Mouse (Mus musculus) CD4-positive, CD25-positive, alpha-beta regulatory T cell, adult 2 months (primary cell): ENCODE data around the gene Bpifc.

Experiments used
- DNase-seq: peaks from one replicate; pipeline ENCODE4 v3.0.0-alpha.2; 2012; ENCODE audit warnings: low read depth, low spot score

Bpifc gene

DNA sequence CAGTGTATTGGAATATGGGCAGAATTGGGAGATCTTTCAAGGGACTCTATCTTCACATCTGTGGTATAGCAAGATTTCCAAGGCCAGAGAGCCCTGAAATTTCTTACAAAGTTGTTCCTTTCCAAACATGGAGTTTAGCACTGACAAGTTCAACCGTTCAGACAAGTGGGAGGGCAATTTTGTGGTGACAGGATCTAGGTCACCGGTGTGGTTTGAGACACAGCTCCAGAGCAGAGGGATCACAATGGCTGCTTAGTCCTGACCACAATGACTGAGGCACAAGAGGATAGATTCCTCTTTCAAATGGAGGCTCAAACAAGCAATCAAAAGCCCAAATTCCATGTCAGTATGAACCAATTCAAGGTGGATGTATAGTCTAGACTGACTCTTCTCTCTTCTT lies 523 bp downstream of the Bpifc start:
- no peak for DNase-seq

- no peak for DNase-seq
These were observed 1.1 kb downstream of the Bpifc start for GRCm38 (mm10) chr10:86010636-86011035.

- no peak for DNase-seq
These were observed 2.0 kb downstream of the Bpifc start for GRCm38 (mm10) chr10:86009688-86010087.

DNA sequence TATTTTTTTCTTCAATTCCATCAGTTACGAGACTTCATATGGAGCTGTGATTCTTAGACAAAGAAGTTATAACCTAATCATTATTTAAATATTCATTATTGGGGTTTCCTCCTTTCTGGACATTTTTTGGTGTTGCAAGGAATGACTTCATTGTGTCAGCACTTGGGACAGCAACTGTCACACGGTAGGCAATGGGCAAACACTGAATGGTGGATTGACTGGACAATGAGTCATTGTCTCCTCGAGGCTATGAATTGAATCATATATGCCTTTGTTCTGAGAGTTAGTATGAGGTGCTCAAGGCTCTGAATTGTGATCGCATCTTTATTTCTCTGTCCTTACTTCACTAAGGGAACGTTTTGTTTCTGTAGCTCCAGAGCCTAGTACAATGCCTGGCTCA lies 5.2 kb downstream of the Bpifc start:
- no peak for DNase-seq

DNA sequence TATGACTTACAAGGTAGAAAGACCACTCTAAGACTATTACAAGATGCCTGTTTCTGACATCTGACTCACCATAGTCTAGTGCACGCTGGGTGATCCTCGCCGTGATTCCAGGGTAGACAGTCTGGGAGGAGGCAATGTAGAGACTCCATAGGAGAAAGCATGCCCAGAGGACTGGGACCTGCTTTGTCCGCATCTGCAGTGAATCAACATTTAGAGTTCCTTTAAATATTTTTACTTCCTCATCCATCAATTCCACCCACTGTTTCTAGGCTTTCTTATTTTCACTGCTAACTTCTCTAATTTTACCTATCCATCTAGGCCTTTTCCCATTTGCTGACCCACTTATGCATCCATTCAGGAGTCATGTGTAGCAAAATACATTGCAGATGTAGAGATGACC lies 11.2 kb downstream of the Bpifc start:
- no peak for DNase-seq

DNA sequence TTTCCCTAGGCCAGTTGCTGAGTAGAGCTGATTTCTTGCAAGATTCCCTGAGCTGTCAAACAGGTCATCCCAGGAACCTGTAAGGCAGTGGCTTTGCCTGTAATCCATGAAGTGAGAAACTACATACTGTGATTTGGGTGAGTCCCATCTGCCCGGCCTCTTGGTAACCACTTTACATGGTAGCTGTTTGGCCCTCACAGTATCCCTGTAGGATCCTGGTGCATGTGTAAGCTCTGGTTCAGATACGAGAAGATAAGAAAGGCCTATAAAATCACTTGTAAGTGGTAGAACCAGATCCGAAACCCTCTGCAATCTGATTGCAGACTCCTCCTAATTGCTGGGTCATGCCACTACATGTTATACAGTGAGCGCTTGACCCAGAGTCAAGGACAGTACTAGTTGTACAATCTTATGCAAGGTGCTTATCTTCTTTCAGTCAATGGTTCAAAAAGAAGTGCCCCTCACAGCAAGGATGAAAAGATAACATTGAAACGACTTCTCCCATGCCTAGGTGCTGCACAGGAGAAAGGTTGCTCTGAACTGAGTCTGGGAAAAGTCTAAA lies 17.1 kb downstream of the Bpifc start:
- no peak for DNase-seq

DNA sequence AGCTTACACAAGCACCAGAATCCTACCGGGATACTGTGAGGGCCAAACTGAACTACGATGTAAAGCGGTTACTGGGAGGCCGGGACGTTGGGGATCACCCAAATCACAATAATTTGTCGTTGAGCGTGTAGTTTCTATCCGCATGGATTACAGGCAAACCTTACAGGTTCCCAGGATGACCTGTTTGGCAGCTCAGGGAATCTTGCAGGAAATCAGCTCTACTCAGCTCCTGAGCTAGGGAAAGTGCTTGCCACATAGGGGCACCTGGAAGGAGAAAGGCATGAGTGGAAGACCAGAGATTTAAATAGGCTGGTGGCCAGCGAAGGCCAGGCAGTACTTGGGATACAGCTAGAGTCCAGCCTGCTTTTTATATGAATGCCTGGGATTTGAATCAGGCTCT lies 17.9 kb downstream of the Bpifc start:
- no peak for DNase-seq

DNA sequence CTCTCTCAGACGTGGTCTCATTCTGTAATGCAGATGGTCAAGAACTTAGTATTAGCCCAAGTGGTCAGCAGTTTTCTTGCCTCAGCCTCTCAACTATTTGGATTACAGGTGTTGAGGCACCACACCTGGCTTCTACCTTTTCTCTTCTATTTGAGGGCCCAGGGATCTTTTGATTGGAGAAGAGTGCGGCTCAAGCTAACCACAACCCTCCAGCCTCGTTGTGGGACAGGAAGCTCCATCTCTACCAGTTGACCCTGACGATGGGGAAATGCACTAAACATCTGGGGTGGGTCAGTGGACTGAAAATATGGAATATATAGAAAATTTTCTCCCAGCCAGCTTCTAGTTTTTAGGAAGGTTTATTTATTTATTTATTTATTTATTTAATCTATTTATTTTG lies 19.3 kb downstream of the Bpifc start:
- DNase-seq, result no peak

GRCm38 (mm10) chr10:85989412-85990115 lies 22.1 kb downstream of the Bpifc start:
- DNase-seq, result no peak

GRCm38 (mm10) chr10:85972915-85973314 lies 38.8 kb downstream of the Bpifc start:
- no peak for DNase-seq

DNA sequence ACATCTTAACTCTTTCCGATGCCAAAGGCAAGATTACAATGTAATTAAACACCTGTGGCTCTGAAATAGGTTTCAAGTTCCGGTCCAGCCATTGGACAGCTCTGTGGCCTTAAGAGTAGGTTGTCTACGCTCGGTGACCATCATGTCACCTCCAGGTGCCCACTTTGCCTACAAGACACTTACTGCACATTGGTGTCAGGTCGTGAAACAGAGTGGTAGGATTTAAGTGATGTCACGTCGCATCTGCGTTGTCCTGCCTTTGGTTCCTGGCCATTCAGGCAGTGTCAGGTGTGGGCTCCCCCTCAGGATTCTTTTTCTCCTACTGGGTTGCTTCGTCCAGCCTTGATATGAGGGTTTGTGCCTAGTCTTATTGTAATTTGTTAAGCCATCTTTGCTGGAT lies 39.9 kb downstream of the Bpifc start:
- DNase-seq, result no peak

DNA sequence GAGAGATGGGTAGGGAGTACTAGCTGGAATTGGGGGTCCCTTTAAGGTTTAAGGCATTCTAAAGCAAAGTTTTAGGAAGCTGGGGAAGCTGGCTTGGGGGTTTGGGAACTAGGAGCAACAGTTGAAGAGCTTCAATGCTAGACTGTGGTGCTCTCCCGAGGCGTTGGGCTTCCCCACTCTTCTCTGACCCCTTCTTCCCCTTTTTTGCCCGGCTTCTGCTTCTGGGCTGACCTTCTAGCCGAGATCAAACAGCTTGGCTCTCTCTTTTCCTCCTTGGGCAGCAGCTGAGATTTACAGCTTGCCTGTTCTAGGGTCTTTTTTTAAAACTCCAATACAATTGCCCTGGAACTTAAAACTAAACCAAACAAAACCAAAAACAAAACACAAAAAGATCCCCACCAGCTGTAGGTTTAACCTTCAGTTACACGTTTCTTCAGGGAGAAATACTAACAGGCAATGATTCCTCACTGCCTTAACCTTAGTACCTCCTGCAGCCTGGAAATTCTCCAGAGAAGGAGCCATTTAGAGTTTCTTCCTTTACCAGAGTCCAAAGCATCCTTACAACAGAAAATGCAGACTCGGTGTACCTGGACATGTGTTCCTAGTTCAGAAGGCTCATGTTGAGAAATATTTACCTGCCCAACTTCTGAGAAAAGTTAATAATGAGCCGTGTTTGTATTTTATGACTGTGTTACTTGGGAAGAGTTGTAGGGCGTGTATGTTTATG lies 41.6 kb downstream of the Bpifc start:
- no peak for DNase-seq

DNA sequence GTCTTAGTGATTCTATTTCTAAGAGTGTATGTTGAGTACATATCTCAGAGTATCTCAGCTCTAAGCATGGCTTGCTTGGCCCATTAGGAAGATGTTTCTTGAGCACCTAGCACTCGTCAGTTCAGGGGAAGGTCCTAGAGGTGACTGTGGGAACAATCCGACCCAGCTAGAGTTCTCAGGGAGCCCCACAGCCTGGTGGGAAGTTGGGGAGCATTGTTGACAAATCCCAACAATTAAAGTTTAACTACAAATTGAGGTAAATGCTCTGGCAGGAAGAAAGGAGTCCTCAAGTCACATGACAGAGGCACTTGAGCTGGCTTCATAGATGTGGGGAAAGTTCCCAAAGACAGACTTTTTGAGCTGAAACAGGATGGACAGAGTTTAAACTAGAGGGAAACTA lies 43.0 kb downstream of the Bpifc start:
- no peak for DNase-seq

DNA sequence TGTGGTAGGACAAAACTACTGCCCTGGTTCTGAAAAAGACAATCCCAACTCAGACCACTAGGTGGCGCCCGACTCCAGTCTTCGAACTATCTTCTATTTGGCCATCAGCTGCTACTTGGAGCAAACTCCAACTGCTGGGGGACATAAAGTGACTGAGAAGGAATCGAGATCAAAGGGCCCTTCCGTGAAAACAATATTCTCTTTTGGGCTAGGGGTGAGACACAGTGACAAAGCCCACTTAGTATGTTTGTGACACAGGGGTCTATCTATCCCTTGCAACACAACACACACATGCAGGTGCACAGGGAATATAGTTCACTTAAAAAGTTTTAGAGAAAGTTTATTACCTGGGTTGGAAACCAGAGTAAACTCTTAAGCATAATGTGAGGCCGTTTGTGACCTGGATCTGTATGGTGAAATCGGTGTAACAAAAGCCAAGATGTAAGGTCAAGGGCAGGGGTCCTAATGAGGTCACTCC lies 43.5 kb downstream of the Bpifc start:
- peak; percentile 78 for DNase-seq

DNA sequence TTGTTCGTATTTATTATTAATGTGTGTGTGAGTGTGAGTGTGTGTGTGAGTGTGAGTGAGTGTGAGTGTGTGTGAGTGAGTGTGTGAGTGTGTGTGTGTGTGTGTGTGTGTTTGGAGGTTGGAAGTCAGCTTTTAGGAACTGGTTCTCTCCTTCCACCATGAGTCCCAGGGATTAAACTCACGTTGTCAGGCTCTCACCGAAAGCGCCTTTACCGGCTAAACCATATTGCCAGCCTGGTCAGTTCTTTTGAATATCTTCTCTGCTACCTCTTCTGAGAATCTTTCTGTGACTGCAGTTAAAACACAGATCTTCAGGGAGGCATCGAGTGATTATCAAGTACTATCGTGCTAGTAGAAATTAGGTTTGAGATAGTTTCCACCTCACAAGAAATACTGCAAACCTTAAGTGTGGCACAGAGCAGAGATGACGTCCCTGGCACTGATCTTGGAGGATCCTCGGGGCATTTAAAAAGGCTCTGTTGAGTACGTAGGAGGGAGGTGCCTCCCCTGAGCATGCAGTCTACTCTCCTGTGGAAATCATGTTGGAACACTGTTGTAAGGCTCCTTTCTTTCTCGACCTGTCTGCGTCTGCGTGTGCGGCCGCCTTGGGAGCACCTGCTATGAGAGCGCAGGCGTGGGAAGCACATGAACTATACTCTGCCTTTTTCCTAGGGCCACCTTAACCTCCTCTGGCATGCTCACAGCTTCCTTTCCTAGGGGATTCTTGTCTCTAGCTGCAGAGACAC lies 44.1 kb downstream of the Bpifc start:
- DNase-seq, result no peak

- no peak for DNase-seq
These were observed 45.2 kb downstream of the Bpifc start for GRCm38 (mm10) chr10:85966476-85966875.

GRCm38 (mm10) chr10:85964316-85964715 lies 47.4 kb downstream of the Bpifc start:
- DNase-seq, result no peak

DNA sequence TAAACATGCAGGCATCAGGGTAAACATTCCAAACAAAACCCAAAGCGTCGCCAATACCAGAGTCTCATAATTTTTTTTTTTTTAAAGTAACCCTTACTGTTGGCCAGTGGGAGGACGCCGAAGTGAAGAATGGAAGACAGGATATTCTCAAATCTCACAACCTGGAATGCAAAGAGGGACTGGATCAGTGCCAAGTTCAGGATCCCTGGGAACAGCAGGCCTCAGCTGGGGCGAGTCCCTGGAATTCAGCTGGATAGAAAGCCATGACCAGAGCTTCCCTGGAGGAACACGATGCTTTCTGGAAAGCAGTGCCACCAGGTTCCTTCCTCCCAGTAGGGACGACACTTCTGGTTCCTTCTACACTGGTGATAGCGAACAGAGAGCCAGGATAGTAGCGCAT lies 48.8 kb downstream of the Bpifc start:
- DNase-seq, result no peak

DNA sequence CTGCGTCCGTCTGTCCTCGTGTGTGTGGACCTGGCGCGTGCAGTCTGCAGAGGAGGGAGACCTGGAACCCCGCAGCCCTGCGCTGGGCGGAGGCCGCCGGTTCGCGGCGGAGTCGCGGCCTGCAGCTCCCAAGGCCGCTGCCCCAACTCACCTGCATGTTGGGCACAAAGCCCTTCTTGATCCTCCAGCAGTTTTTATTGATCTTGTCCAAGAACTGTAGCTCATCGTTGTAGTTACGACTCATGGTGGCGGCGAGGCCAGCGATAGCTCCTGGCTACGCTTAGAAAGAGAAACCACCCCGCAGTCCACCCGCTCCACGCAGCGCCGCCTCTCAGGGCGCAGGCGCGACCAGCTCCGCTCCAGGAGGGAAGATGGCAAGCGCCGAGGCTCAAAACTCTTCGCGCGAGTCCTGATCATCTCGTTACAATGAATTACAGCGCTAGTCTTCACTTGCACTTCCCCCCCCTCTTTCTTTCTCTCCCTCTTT lies 54.2 kb downstream of the Bpifc start, which contains the start of gene Rtcb:
Gene Rtcb, minus strand, starts transcription at position 360 of the 487 bp plus-strand sequence.
- DNase-seq, result peak; percentile 98

GRCm38 (mm10) chr10:85956871-85957419 lies 54.8 kb downstream of the Bpifc start:
- DNase-seq, result peak; percentile 16

DNA sequence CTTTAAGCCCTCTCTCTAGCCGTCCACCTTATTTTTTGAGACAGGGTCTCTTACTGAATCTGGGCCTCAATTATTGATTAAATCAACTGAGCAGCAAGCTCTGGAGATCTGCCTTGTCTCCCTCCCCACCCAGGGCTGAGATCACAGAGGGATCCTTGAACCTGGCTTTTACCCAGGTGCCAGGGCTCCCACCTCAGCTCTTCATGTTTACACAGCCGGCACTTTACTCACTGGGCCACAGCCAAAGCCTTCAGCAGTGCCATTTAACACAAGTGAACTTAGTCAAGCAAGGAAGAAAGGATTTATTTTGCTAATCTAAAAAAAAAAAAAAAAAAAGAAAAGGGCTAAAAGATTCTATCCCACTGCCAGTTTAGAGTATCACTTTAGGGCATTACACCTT lies 57.3 kb downstream of the Bpifc start:
- DNase-seq, result no peak

DNA sequence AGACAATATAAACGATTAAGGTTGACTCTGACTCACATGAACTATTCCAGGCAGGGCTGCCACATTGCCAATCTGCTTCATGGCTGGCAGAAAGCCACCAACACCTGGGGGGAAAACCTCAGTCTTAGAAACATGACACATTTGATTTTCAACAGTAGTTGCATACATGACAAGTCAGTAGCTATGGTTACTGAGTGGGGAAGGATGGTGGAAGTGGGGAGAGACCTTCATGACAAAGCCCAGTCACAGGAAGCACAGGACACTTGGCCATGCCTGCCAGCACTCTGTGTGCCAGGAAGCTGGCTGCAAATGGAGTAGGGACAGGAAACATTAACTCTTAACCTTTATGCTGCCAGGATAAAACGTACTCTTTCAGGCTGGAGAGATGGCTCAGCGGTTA lies 58.3 kb downstream of the Bpifc start:
- no peak for DNase-seq
